Mouse (Mus musculus) midbrain, embryonic 16.5 days (tissue): ENCODE measurements around the gene Agt. TPM values are rescaled to one million over a fixed set of nuclear protein-coding genes. Genes with fewer than 3 reads are reported as not detected.
A peak's percentile ranks its signal among the peaks of the same experiment; 100 is the strongest.

Experiments used
- ATAC-seq: fragments of 200-750 bp; cut with Nextera tagmentation; 2 replicates; pipeline ENCODE4 v1.8.0; 2017; ENCODE audit warnings: moderate TSS enrichment
- H3K27ac ChIP-seq: fragments of 300-500 bp; sonication (generic); 2 replicates; pipeline ENCODE4 v1.5.1; 2014; ENCODE audit warnings: mild to moderate bottlenecking, low read length, mixed read lengths
- H3K27me3 ChIP-seq: fragments of 300-500 bp; sonication (generic); 2 replicates; pipeline ENCODE4 v1.6.1; 2014; ENCODE audit warnings: low read depth, low read length, mixed read lengths; ENCODE audit not compliant: control insufficient read depth, insufficient read depth
- H3K36me3 ChIP-seq: fragments of 300-500 bp; sonication (generic); 2 replicates; pipeline ENCODE4 v1.6.1; 2014; ENCODE audit warnings: mild to moderate bottlenecking, low read length, moderate library complexity, mixed read lengths; ENCODE audit not compliant: control insufficient read depth, insufficient read depth
- H3K4me1 ChIP-seq: fragments of 300-500 bp; sonication (generic); 2 replicates; pipeline ENCODE4 v1.6.1; 2014; ENCODE audit warnings: mild to moderate bottlenecking, low read length, mixed read lengths; ENCODE audit not compliant: control insufficient read depth, insufficient read depth
- H3K4me2 ChIP-seq: fragments of 300-500 bp; sonication (generic); 2 replicates; pipeline ENCODE4 v1.6.1; 2014; ENCODE audit warnings: mild to moderate bottlenecking, low read length, mixed read lengths
- H3K4me3 ChIP-seq: fragments of 300-500 bp; sonication (generic); 2 replicates; pipeline ENCODE4 v1.5.1; 2014; ENCODE audit warnings: low read depth, mild to moderate bottlenecking, low read length, moderate library complexity, mixed read lengths
- H3K9ac ChIP-seq: fragments of 300-500 bp; sonication (generic); 2 replicates; pipeline ENCODE4 v1.6.1; 2014; ENCODE audit warnings: low read depth, low read length, mixed read lengths
- H3K9me3 ChIP-seq: fragments of 300-500 bp; sonication (generic); replicated peaks from 2 replicates; pipeline ENCODE4 v1.6.1; 2014; ENCODE audit warnings: mild to moderate bottlenecking, low read length, mixed read lengths; ENCODE audit not compliant: control insufficient read depth, poor library complexity, severe bottlenecking
- WGBS: fragments of 180-500 bp; shearing (Covaris S2); extraction: QIAGEN DNeasy Blood & Tissue Kit; methylation state at CpG from one replicate; pipeline ENCODE4 v1.1.7; 2014; 5-methylcytosine and 5-hydroxymethylcytosine counted together
- polyA plus RNA-seq: library from polyadenylated mRNA; unstranded; fragments of >200 nt; fragmentation: Nextera tagmentation; extraction: Ambion mirVana; gene quantifications from 2 replicates; pipeline ENCODE4 v1.2.1, GENCODE M21; 2015

Gene Agt
- polyA plus RNA-seq, 1 experiment from 2014 or later: 10.1 TPM

DNA sequence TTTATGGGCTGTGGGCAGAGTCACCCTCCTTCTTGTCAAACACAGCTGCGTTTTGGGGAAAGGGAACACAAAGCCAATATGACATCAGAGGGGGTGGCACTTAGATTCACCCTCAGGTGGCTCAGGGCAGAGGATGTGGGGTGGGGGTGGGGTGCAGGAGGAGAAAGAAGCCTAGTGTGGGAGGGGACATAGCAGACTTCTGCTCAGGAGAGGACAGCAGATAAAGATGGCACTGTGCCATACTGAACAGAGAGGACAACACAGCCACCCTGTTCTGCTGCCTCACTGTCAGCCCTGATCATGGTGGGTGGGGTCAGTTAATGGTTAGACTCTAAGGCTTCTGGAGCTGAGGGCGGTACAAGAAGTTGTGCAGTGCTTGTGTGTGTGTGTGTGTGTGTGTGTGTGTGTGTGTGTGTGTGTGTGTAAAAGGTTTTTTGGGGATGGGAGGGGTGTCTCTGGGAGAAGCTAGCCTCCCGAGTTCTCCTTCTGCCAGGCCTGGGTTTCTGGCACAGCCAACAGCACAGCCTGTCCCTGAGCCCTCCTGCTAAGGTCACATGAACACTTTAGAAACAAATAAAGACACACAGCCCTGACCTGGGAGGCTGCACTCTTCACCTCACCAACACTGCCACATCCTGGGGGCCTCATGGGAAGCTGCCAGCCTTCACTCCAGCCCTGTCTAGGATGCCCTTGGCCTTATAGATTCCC lies 16.4 kb upstream of the Agt start:
- Histone ChIP-seq H3K4me3 (no peak overlapping the region), H3K27ac (no peak overlapping the region), H3K9ac (no peak overlapping the region), H3K4me2 (no peak overlapping the region), H3K9me3 (no peaks in the 10 kb centered on the region), H3K27me3 (no peaks in the 10 kb centered on the region), H3K36me3 (no peaks in the 10 kb centered on the region), H3K4me1 (no peaks in the 10 kb centered on the region)
- 41% methylated on average over 2 of the region's 3 CpGs for WGBS
- 0 out of 2 replicates have a peak, but pooled peaks have one; percentile 32 for ATAC-seq

DNA sequence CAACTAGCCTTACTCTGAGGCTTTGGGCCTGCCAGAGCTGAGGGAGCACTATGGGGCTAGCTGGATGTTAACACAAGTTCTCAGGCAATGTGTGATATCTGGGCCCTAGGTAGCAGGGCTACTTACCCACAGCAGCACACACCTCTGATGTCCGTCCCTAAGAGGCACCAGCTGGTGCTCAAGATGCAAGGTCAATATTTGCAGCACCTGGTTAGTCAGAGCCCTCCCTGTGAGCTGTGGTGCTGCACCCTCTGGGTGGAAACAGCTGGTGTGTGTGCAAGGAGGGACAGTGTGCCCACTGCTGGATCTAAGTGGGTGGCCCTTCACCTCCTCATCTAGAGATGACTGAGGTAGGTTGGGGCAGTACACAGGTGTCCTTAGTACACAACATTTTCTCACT lies 7.2 kb upstream of the Agt start:
- Histone ChIP-seq H3K27ac (no peak overlapping the region), H3K27me3 (no peaks in the 10 kb centered on the region), H3K9me3 (no peaks in the 10 kb centered on the region), H3K36me3 (no peaks in the 10 kb centered on the region), H3K4me1 (no peaks in the 10 kb centered on the region), H3K4me2 (no peak overlapping the region), H3K9ac (no peak overlapping the region), H3K4me3 (no peak overlapping the region)
- WGBS: 87% methylated on average over 1 of the region's 1 CpGs
- no peak for ATAC-seq

DNA sequence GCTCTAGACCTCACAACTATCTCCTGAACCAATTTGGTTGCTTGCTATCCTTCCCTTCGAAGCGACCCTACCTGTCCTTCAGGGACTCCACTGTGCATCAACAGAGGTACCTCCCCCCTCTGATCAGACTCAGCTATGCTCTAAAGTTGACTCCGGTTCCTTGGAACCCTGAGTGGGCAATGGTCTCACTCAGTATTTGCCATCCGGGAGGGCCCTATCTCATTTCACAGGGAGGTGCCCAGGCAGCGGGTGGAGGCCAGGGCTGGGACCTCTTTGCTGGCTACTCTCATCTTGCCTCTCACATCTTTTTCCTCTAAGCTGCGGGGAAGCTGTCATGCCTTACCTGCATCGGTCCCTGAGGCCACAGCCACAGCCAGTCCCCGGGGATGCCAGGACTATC lies 6.3 kb upstream of the Agt start, which contains the start of gene Capn9:
TSS of gene Capn9 (plus strand) at position 301 of the 400 bp plus-strand sequence.
- WGBS: 92% methylated on average over 8 of the region's 8 CpGs
- no peak for ATAC-seq

DNA sequence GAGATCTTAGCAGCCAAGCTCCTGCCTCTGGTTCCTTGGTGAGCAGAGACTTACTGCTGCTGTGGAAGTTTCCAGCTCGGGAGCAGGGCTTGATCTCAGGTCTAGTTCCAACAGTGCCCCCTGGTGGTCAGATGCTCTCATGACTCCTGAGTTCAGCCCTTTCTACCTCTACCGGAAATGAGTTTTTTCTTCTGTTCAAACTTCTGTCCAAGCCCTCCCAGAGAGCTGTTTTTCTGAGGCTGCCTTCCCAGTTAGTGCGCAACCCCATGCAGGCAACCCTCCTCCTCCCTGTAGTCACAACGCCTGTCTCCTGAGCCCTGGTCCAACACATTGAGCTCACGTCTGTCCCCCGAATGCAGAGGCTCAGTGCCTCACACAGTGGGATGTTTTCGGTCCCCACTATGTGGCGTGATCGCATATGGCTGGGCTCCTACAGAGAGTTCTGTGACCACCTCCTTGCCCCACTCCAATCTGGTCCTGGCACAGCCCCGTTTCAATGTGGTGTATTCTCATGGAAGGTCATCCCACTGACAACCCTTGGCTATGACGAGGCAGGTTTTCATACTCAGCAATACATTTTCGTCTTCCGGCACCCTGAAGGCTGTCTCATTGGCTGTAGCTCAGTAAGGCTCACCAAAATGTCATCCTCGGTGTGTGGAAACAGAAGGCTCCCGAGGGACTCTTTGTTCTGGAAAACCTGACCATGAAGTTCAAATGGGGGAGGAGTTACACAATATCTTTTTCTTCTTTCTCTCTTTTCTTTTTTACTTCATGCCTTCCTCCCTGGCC lies 4.2 kb upstream of the Agt start:
- no peak overlapping the region for H3K27ac ChIP-seq
- ATAC-seq: 0 out of 2 replicates have a peak, but pooled peaks have one; percentile 25
- 59% methylated on average over 15 of the region's 15 CpGs for WGBS

More for the DNA sequence above, 6.3 kb upstream of the Agt start, which contains the start of gene Capn9:
- Histone ChIP-seq H3K4me2 (no peak within 1 kb of the TSS), H3K9ac (no peak within 1 kb of the TSS), H3K4me3 (no peak within 1 kb of the TSS), H3K36me3 (no peaks in the 10 kb centered on the region), H3K9me3 (no peaks in the 10 kb centered on the region), H3K27ac (no peak within 1 kb of the TSS), H3K4me1 (no peaks in the 10 kb centered on the region; the same call in 1 of the 2 replicates), H3K27me3 (no peaks in the 10 kb centered on the region)

DNA sequence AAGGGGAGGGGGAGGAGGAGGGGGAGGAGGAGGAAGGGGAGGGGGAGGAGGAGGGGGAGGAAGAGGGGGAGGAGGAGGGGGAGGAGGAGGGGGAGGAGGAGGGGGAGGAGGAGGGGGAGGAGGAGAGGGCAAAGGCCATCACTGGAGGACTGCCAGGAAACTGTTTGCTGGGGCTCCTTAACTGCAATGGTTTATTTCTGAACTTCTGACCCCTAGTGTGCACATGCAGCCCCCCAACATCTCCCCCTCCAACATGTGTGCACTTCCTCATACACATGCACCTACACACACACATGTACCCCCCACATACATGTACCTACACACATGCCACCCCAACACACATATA lies 2.9 kb upstream of the Agt start:
- H3K9me3 ChIP-seq: no peaks in the 10 kb centered on the region
- no peak overlapping the region for H3K4me3 ChIP-seq
- H3K4me1 ChIP-seq: no peaks in the 10 kb centered on the region; the same call in 1 of the 2 replicates
- ATAC-seq: no peak
- peaks cover under 1% of the 10 kb centered on the region; the same call in 1 of the 2 replicates for H3K27me3 ChIP-seq
- H3K9ac ChIP-seq: no peak overlapping the region
- no peaks in the 10 kb centered on the region for H3K36me3 ChIP-seq
- no peak overlapping the region for H3K27ac ChIP-seq
- no peak overlapping the region for H3K4me2 ChIP-seq

More for the DNA sequence above, 4.2 kb upstream of the Agt start:
- no peak overlapping the region for H3K4me3 ChIP-seq
- no peaks in the 10 kb centered on the region for H3K36me3 ChIP-seq
- H3K27me3 ChIP-seq: no peaks in the 10 kb centered on the region
- H3K9ac ChIP-seq: no peak overlapping the region
- H3K4me1 ChIP-seq: no peaks in the 10 kb centered on the region; the same call in 1 of the 2 replicates
- H3K9me3 ChIP-seq: no peaks in the 10 kb centered on the region
- no peak overlapping the region for H3K4me2 ChIP-seq

DNA sequence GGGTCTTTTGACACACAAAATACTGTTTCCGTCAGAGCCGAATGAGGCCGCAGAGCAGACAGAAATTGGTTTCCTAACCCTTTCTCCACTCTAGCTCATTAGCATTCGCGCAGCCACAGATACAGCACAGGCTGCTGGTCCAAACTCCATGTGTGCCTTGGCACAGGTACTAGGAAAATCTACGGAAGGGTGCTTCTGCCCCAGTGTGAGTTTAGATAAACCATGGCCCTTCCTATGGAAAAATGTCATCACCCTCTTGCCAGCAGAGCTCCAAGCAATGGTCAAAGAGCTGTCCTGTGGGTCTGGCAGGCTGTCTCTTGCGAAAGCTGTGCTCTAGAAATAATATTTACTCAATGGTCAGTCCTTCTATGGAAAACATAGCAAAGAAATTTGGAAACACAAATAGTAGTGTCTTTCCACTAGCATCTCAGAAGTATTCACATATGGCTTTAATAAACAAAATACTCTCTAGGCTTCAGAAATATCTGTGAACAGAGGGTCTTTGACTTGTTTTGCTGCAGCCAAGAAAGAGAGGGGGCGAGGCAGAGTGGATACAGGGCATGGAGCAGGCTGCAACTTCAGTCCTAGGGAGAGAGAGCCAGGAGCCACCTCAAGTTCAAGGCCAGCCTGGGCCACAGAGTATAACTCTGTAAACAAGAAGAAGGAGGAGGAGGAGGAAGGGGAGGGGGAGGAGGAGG lies 2.4 kb upstream of the Agt start:
- ATAC-seq: no peak
- Histone ChIP-seq H3K4me3 (no peak overlapping the region), H3K4me1 (no peaks in the 10 kb centered on the region; the same call in 1 of the 2 replicates), H3K27ac (no peak overlapping the region), H3K9me3 (no peaks in the 10 kb centered on the region), H3K9ac (no peak overlapping the region), H3K27me3 (peaks cover 3% of the 10 kb centered on the region; the same call in 1 of the 2 replicates), H3K36me3 (no peaks in the 10 kb centered on the region), H3K4me2 (no peak overlapping the region)
- WGBS: 70% methylated on average over 8 of the region's 8 CpGs

DNA sequence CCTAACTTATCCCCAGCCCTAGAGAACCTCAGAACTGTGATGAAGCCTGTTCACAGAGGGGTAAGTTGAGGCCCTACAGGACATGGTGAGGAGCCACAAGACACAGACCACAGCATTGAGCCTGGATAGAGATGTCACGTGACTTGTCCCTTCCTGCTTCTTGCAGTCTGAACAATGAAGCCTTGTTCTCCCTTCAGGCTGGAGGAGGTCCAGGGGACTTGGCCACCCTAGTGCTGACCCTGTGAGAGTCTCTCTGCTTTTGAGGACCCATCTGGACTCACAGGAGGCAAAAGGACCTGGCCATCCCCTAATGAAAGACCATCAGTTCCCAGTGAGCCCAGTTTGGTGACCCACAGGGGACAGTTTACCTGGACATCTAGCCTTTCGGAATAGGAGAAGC lies 406 bp downstream of the Agt start:
- ATAC-seq: no peak
- no peaks in the 10 kb centered on the region for H3K36me3 ChIP-seq
- H3K4me2 ChIP-seq: no peak overlapping the region
- H3K9me3 ChIP-seq: no peaks in the 10 kb centered on the region
- H3K27ac ChIP-seq: no peak overlapping the region
- 75% methylated on average over 2 of the region's 2 CpGs for WGBS
- peaks cover 3% of the 10 kb centered on the region; the same call in 1 of the 2 replicates for H3K27me3 ChIP-seq
- H3K4me3 ChIP-seq: no peak overlapping the region
- no peaks in the 10 kb centered on the region; the same call in 1 of the 2 replicates for H3K4me1 ChIP-seq
- H3K9ac ChIP-seq: no peak overlapping the region

DNA sequence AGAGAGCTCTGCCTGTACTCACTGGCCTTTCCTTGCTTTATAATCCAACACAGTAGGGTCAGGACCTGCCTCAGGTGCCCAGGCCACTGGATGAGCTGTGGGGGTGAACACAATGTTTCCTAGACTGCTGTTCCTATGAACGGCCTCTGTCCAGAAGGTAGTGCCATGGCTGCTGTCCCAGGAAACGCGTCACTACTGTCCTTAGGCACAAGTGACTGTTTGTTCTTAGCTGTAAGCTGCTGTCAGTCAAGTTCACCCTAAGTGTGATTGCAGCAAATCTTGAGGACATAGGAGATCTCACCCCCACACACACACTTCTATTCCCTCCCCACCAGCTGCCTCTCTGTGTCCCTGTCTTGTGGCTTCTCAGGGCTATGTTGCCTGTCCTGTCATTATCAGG lies 1.9 kb downstream of the Agt start:
- H3K4me1 ChIP-seq: no peaks in the 10 kb centered on the region; the same call in 1 of the 2 replicates
- H3K27me3 ChIP-seq: peaks cover 3% of the 10 kb centered on the region; the same call in 1 of the 2 replicates
- no peak overlapping the region for H3K4me2 ChIP-seq
- ATAC-seq: no peak
- no peaks in the 10 kb centered on the region for H3K36me3 ChIP-seq
- H3K9ac ChIP-seq: no peak overlapping the region
- H3K4me3 ChIP-seq: no peak overlapping the region
- no peaks in the 10 kb centered on the region for H3K9me3 ChIP-seq
- 91% methylated on average over 3 of the region's 3 CpGs for WGBS
- H3K27ac ChIP-seq: no peak overlapping the region
